Mouse (Mus musculus): ENCODE data around the gene Rps10. TPM values are rescaled to one million over a fixed set of nuclear protein-coding genes. Genes with fewer than 3 reads are reported as not detected.

The Rps10 gene
- polyA plus RNA-seq, 1 experiment: 488 TPM

DNA sequence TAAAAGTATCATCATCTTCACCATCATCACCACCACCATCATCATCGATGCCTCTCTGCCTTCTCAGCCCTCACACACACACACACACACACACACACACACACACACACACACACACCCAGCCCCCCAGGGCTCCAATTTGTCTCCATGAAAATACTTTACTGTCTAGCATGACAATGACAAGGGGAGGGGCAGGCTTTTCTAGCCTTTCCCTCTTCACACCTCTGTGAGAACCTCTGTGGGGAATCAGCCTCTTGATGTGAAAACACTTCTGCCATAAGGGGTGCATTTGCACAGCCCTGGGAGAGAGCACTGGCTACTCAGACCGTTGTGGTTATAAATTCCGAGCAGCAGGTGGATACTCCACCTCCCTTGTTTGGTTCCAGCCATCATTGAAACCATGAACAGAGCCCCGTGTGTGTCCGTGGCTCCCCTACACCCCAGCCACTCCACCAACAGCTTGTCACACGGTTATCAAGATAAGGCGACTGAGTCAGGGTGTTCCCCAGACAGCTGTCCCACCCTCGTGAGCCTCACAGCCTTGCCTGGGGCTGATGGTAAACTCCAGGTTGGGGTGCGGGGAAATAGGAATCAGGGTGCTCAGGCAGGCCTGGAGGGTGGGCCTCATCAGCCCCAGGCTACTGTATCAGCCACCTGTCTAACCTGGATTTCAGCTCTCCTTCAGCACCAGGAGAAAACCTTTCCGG, 16.9 kb upstream of the Rps10 start:
- Histone ChIP-seq H3K27me3 (ENCODE audit: control insufficient read depth, insufficient read depth, low read length) (no peaks in the 10 kb centered on the region), H3K27ac (ENCODE audit: insufficient read depth, low read length) (no peak overlapping the region), H3K4me3 (replicated peaks; ENCODE audit: insufficient read depth, low read depth, low read length) (no peak overlapping the region), H3K4me1 (ENCODE audit: control insufficient read depth, insufficient read depth, low read length) (peaks cover 17% of the 10 kb centered on the region; the same call in 1 of the 2 replicates)
- WGBS: 77% methylated on average over 10 of the region's 10 CpGs
- TF ChIP-seq POLR2A (IDR thresholded peaks at IDR 0.05; ENCODE audit: borderline replicate concordance, insufficient read depth, low read length) (no peak), CTCF (IDR thresholded peaks at IDR 0.05; ENCODE audit: borderline replicate concordance, insufficient read depth, low read depth, low read length) (no peak)
- DNase-seq: no peak

- no peaks in the 10 kb centered on the region for H3K27me3 ChIP-seq (ENCODE audit: control insufficient read depth, insufficient read depth, low read length)
- H3K4me3 ChIP-seq (replicated peaks; ENCODE audit: insufficient read depth, low read depth, low read length): no peak overlapping the region
- H3K4me1 ChIP-seq (ENCODE audit: control insufficient read depth, insufficient read depth, low read length): peaks cover 15% of the 10 kb centered on the region; the same call in 1 of the 2 replicates
- 91% methylated on average over 23 of the region's 23 CpGs for WGBS
- DNase-seq: no peak
- TF ChIP-seq POLR2A (IDR thresholded peaks at IDR 0.05; ENCODE audit: borderline replicate concordance, insufficient read depth, low read length) (no peak), CTCF (IDR thresholded peaks at IDR 0.05; ENCODE audit: borderline replicate concordance, insufficient read depth, low read depth, low read length) (no peak)
- H3K27ac ChIP-seq (ENCODE audit: insufficient read depth, low read length): no peak overlapping the region
Observed at GRCm38 (mm10) chr17:27652046-27652790, 15.7 kb upstream of the Rps10 start.

- H3K27me3 ChIP-seq (ENCODE audit: control insufficient read depth, insufficient read depth, low read length): no peaks in the 10 kb centered on the region
- peak in 1 of 2 experiments; percentile 59 for DNase-seq
- H3K4me3 ChIP-seq (replicated peaks; ENCODE audit: insufficient read depth, low read depth, low read length): no peak overlapping the region
- WGBS: 52% methylated on average over 13 of the region's 13 CpGs
- H3K27ac ChIP-seq (ENCODE audit: insufficient read depth, low read length): peak overlapping the region; percentile 0; the same call in 1 of the 2 replicates
- TF ChIP-seq CTCF (IDR thresholded peaks at IDR 0.05; ENCODE audit: borderline replicate concordance, insufficient read depth, low read depth, low read length): no peak
- no peak for TF ChIP-seq POLR2A (IDR thresholded peaks at IDR 0.05; ENCODE audit: borderline replicate concordance, insufficient read depth, low read length)
- H3K4me1 ChIP-seq (ENCODE audit: control insufficient read depth, insufficient read depth, low read length): peaks cover 26% of the 10 kb centered on the region
Observed at GRCm38 (mm10) chr17:27650586-27650985, 14.1 kb upstream of the Rps10 start.

- Histone ChIP-seq H3K4me1 (ENCODE audit: control insufficient read depth, insufficient read depth, low read length) (peaks cover 31% of the 10 kb centered on the region), H3K27ac (ENCODE audit: insufficient read depth, low read length) (0 out of 2 replicates have a peak overlapping the region, but pooled peaks have one; percentile 0), H3K4me3 (replicated peaks; ENCODE audit: insufficient read depth, low read depth, low read length) (no peak overlapping the region), H3K27me3 (ENCODE audit: control insufficient read depth, insufficient read depth, low read length) (no peaks in the 10 kb centered on the region)
- 8% methylated on average over 12 of the region's 12 CpGs for WGBS
- peak; percentile 83 to 84 for DNase-seq
- TF ChIP-seq POLR2A (IDR thresholded peaks at IDR 0.05; ENCODE audit: borderline replicate concordance, insufficient read depth, low read length) (no peak), CTCF (IDR thresholded peaks at IDR 0.05; ENCODE audit: borderline replicate concordance, insufficient read depth, low read depth, low read length) (peak; percentile 96)
Observed at GRCm38 (mm10) chr17:27650160-27650559, 13.7 kb upstream of the Rps10 start.

- Histone ChIP-seq H3K4me1 (ENCODE audit: control insufficient read depth, insufficient read depth, low read length) (peaks cover 43% of the 10 kb centered on the region), H3K27ac (ENCODE audit: insufficient read depth, low read length) (peak overlapping the region; percentile 39; the same call in 1 of the 2 replicates), H3K27me3 (ENCODE audit: control insufficient read depth, insufficient read depth, low read length) (no peaks in the 10 kb centered on the region), H3K4me3 (replicated peaks; ENCODE audit: insufficient read depth, low read depth, low read length) (no peak overlapping the region)
- peak; percentile 60 to 65 for DNase-seq
- WGBS: 13% methylated on average over 7 of the region's 7 CpGs
- no peak for TF ChIP-seq CTCF (IDR thresholded peaks at IDR 0.05; ENCODE audit: borderline replicate concordance, insufficient read depth, low read depth, low read length)
- TF ChIP-seq POLR2A (IDR thresholded peaks at IDR 0.05; ENCODE audit: borderline replicate concordance, insufficient read depth, low read length): no peak
Observed at GRCm38 (mm10) chr17:27645807-27646206, 9.3 kb upstream of the Rps10 start.

GRCm38 (mm10) chr17:27644572-27644971, 8.1 kb upstream of the Rps10 start:
- Histone ChIP-seq H3K4me1 (ENCODE audit: control insufficient read depth, insufficient read depth, low read length) (peaks cover 40% of the 10 kb centered on the region), H3K4me3 (replicated peaks; ENCODE audit: insufficient read depth, low read depth, low read length) (no peak overlapping the region), H3K27ac (ENCODE audit: insufficient read depth, low read length) (peak overlapping the region; percentile 99), H3K27me3 (ENCODE audit: control insufficient read depth, insufficient read depth, low read length) (no peaks in the 10 kb centered on the region)
- TF ChIP-seq CTCF (IDR thresholded peaks at IDR 0.05; ENCODE audit: borderline replicate concordance, insufficient read depth, low read depth, low read length) (peak; percentile 39; the same call in 1 of the 2 replicates), POLR2A (IDR thresholded peaks at IDR 0.05; ENCODE audit: borderline replicate concordance, insufficient read depth, low read length) (no peak)
- WGBS: 52% methylated on average over 2 of the region's 2 CpGs
- DNase-seq: no peak

- no peak for TF ChIP-seq POLR2A (IDR thresholded peaks at IDR 0.05; ENCODE audit: borderline replicate concordance, insufficient read depth, low read length)
- TF ChIP-seq CTCF (IDR thresholded peaks at IDR 0.05; ENCODE audit: borderline replicate concordance, insufficient read depth, low read depth, low read length): no peak
- H3K27ac ChIP-seq (ENCODE audit: insufficient read depth, low read length): peak overlapping the region; percentile 99
- peaks cover 48% of the 10 kb centered on the region for H3K4me1 ChIP-seq (ENCODE audit: control insufficient read depth, insufficient read depth, low read length)
- no peak overlapping the region for H3K4me3 ChIP-seq (replicated peaks; ENCODE audit: insufficient read depth, low read depth, low read length)
- H3K27me3 ChIP-seq (ENCODE audit: control insufficient read depth, insufficient read depth, low read length): no peaks in the 10 kb centered on the region
- WGBS: 44% methylated on average over 9 of the region's 9 CpGs
- DNase-seq: no peak
Observed at GRCm38 (mm10) chr17:27643756-27644155, 7.3 kb upstream of the Rps10 start.

Data from cerebellum, adult 2 months (tissue).